Mouse (Mus musculus) testis, adult 2 months (tissue): ENCODE data around the gene Plpp3.

Experiments
- CTCF ChIP-seq: fragments of 200-500 bp; IDR thresholded peaks from 2 replicates; pipeline ENCODE4 v1.5.1; 2012; ENCODE audit warnings: low read depth, mild to moderate bottlenecking, inconsistent platforms, low read length, moderate library complexity; ENCODE audit not compliant: control insufficient read depth, insufficient read depth, insufficient replicate concordance
- POLR2A ChIP-seq: fragments of 200-500 bp; IDR thresholded peaks from 2 replicates; pipeline ENCODE4 v1.6.1; 2012; ENCODE audit warnings: low read depth, mild to moderate bottlenecking, inconsistent platforms, low read length, moderate library complexity; ENCODE audit not compliant: control insufficient read depth

DNA sequence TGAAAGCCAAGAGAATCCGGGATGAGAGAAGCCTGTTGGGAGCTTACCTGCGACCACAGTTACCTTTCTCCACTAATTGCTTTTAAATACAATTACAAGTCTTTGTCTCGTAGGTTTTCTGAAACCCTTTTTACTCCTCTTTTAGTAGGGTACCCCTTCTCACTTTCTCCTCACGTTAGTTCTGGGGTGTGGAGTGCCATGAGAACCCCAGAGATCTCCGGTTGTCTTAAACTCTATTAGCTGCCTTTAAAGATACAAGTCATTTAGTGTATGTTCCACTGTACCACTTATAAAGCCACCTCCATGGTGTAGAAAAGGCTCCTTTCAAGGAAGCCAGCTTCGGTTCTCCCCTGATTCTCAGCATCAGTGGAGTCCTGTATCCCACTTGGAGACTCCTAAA is 3.3 kb downstream of the Plpp3 start:
- TF ChIP-seq CTCF (no peak), POLR2A (no peak)
